Mouse (Mus musculus) liver, embryonic 11.5 days (tissue): ENCODE data around the gene 2700097O09Rik. TPM values are rescaled to one million over a fixed set of nuclear protein-coding genes. Genes with fewer than 3 reads are reported as not detected.
"Not testable (repeated sequence)": the region's sequence is repeated elsewhere in the genome, so short reads cannot be mapped to it uniquely, and the experiment has no call there.

ENCODE experiments used
- ATAC-seq: fragments of 200-750 bp; cut with Nextera tagmentation; replicated peaks from 2 replicates; pipeline ENCODE4 v1.8.0; 2017; ENCODE audit warnings: moderate number of reproducible peaks, mild to moderate bottlenecking, moderate TSS enrichment, moderate library complexity; ENCODE audit not compliant: low FRiP score
- DNase-seq: peaks from one replicate; pipeline ENCODE4 v3.0.0-alpha.2; 2017; ENCODE audit warnings: low spot score
- H3K27ac ChIP-seq: fragments of 300-500 bp; sonication (generic); 2 replicates; pipeline ENCODE4 v1.5.1; 2014; ENCODE audit warnings: mild to moderate bottlenecking, low read depth, low read length, control low read depth
- H3K27me3 ChIP-seq: fragments of 300-500 bp; sonication (generic); replicated peaks from 2 replicates; pipeline ENCODE4 v1.6.1; 2014; ENCODE audit warnings: low read length, mixed read lengths; ENCODE audit not compliant: control insufficient read depth, insufficient read depth
- H3K36me3 ChIP-seq: fragments of 300-500 bp; sonication (generic); 2 replicates; pipeline ENCODE4 v1.6.1; 2014; ENCODE audit warnings: mild to moderate bottlenecking, low read length, moderate library complexity, mixed read lengths; ENCODE audit not compliant: control insufficient read depth, insufficient read depth
- H3K4me1 ChIP-seq: fragments of 300-500 bp; sonication (generic); replicated peaks from 2 replicates; pipeline ENCODE4 v1.6.1; 2014; ENCODE audit warnings: low read length, mixed read lengths; ENCODE audit not compliant: control insufficient read depth, insufficient read depth
- H3K4me2 ChIP-seq: fragments of 300-500 bp; sonication (generic); 2 replicates; pipeline ENCODE4 v1.6.1; 2014; ENCODE audit warnings: mild to moderate bottlenecking, control low read depth, moderate library complexity
- H3K4me3 ChIP-seq: fragments of 300-500 bp; sonication (generic); 2 replicates; pipeline ENCODE4 v1.5.1; 2014; ENCODE audit warnings: low read depth, low read length, control low read depth
- H3K9ac ChIP-seq: fragments of 300-500 bp; sonication (generic); 2 replicates; pipeline ENCODE4 v1.6.1; 2014; ENCODE audit warnings: low read depth, low read length, control low read depth
- H3K9me3 ChIP-seq: fragments of 300-500 bp; sonication (generic); 2 replicates; pipeline ENCODE4 v1.6.1; 2016; ENCODE audit warnings: low read length, inconsistent platforms, mixed read lengths; ENCODE audit not compliant: control insufficient read depth
- WGBS: fragments of 180-500 bp; shearing (Covaris S2); extraction: QIAGEN DNeasy Blood & Tissue Kit; methylation state at CpG from one replicate; pipeline ENCODE4 v1.1.7; 2014; 5-methylcytosine and 5-hydroxymethylcytosine counted together
- polyA plus RNA-seq: library from polyadenylated mRNA; unstranded; fragments of >200 nt; fragmentation: Nextera tagmentation; extraction: Ambion mirVana; gene quantifications from 2 replicates; pipeline ENCODE4 v1.2.1, GENCODE M21; 2014

2700097O09Rik gene
- polyA plus RNA-seq, 1 experiment from 2014 or later, result 46.1 TPM

- Histone ChIP-seq H3K9ac (no peak overlapping the region), H3K4me2 (no peak overlapping the region), H3K36me3 (no peaks in the 10 kb centered on the region), H3K4me1 (no peaks in the 10 kb centered on the region), H3K27ac (no peak overlapping the region), H3K4me3 (no peak overlapping the region), H3K9me3 (0 out of 2 replicates have a peak, but pooled peaks cover 3% of the 10 kb centered on the region), H3K27me3 (no peaks in the 10 kb centered on the region)
- DNase-seq, result no peak
- ATAC-seq, result no peak
- 84% methylated on average over 5 of the region's 5 CpGs for WGBS
Observed at GRCm38 (mm10) chr12:55003843-55004242, 76.1 kb downstream of the 2700097O09Rik start.

GRCm38 (mm10) chr12:55002532-55002931 is 77.4 kb downstream of the 2700097O09Rik start:
- not testable (repeated sequence) for H3K9me3 ChIP-seq, H3K36me3 ChIP-seq, H3K27me3 ChIP-seq, DNase-seq, H3K4me2 ChIP-seq, H3K4me3 ChIP-seq, H3K4me1 ChIP-seq, H3K9ac ChIP-seq, ATAC-seq, H3K27ac ChIP-seq
- 66% methylated on average over 7 of the region's 7 CpGs for WGBS

DNA sequence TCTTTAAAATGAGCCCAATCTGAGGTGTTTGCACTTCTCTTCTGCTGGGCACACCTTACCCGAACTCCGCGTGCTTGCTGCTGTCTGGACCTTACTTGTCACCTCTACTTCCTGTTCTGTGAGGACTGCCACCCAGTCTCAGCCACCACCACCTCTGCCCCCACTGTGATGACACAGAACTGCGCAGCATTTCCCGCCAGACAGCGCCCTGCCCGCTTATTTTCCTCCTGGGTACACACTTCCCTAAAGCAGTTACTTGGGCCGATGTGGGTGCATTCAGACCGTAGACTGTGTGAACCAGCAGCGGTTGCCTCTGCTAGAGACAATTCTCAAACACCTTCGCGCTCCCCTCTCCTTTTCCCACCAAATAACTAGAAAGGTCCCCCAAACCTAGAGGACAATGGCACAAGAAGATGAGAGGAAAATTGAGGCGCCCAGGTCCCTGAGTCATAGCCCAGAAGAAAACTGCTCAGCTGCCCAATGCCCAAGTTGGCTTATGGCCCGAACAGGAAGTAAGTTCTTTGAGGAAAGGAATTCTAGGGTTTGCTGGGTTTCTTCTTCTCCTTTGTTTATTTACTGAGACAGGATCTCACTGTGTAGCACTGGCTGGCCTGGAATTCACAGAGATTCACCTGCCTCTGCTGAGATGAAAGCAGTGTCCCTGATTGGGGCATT is 80.8 kb downstream of the 2700097O09Rik start:
- no peak for DNase-seq
- 0 out of 2 replicates have a peak overlapping the region, but pooled peaks have one; percentile 12 for H3K9ac ChIP-seq
- WGBS, result 54% methylated on average over 14 of the region's 14 CpGs

DNA sequence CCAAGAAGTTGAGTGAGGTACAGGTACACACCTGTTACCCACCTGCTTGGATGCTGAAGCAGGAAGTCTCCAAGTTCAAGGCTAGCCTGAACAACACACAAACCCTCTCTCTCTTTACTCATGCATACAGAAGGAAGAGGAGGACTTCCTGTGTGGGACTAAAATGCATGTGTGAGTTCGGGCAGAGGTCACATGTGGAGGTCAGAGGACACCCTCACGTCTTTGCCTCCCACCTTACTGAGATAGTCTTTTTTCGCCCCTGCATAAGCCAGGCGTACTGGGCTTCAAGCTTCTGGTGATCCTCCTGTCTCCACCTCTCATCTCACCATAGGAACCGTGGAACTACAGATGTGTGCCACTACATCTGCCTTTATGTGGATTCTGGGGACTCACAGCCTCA is 81.5 kb downstream of the 2700097O09Rik start:
- Histone ChIP-seq H3K9ac (no peak overlapping the region), H3K9me3 (no peaks in the 10 kb centered on the region)
- WGBS, result 64% methylated on average over 5 of the region's 5 CpGs

More for the DNA sequence above, 80.8 kb downstream of the 2700097O09Rik start:
- no peak for ATAC-seq
- no peaks in the 10 kb centered on the region for H3K36me3 ChIP-seq
- H3K9me3 ChIP-seq, result no peaks in the 10 kb centered on the region
- H3K4me3 ChIP-seq, result no peak overlapping the region
- peak overlapping the region; percentile 29; the same call in 1 of the 2 replicates for H3K4me2 ChIP-seq
- no peak overlapping the region for H3K27ac ChIP-seq
- H3K4me1 ChIP-seq, result no peaks in the 10 kb centered on the region
- no peaks in the 10 kb centered on the region for H3K27me3 ChIP-seq

GRCm38 (mm10) chr12:54996979-54997474 is 82.9 kb downstream of the 2700097O09Rik start:
- Histone ChIP-seq H3K4me1 (peaks cover 10% of the 10 kb centered on the region; the same call in 1 of the 2 replicates), H3K9me3 (no peaks in the 10 kb centered on the region), H3K4me3 (no peak overlapping the region), H3K4me2 (no peak overlapping the region), H3K9ac (no peak overlapping the region), H3K36me3 (no peaks in the 10 kb centered on the region), H3K27ac (no peak overlapping the region), H3K27me3 (no peaks in the 10 kb centered on the region)
- ATAC-seq (no peak), DNase-seq (no peak)
- 81% methylated on average over 6 of the region's 6 CpGs for WGBS

More for the DNA sequence above, 81.5 kb downstream of the 2700097O09Rik start:
- H3K36me3 ChIP-seq, result no peaks in the 10 kb centered on the region
- ATAC-seq (no peak), DNase-seq (no peak)
- no peak overlapping the region for H3K4me2 ChIP-seq
- H3K27me3 ChIP-seq, result no peaks in the 10 kb centered on the region
- peaks cover 2% of the 10 kb centered on the region; the same call in 1 of the 2 replicates for H3K4me1 ChIP-seq
- H3K4me3 ChIP-seq, result no peak overlapping the region
- H3K27ac ChIP-seq, result no peak overlapping the region

GRCm38 (mm10) chr12:54995965-54996364 is 83.9 kb downstream of the 2700097O09Rik start:
- H3K4me2 ChIP-seq, result no peak overlapping the region
- H3K9ac ChIP-seq, result no peak overlapping the region
- ATAC-seq (no peak), DNase-seq (no peak)
- no peaks in the 10 kb centered on the region for H3K9me3 ChIP-seq
- peaks cover 10% of the 10 kb centered on the region; the same call in 1 of the 2 replicates for H3K4me1 ChIP-seq
- H3K27ac ChIP-seq, result no peak overlapping the region
- no peaks in the 10 kb centered on the region for H3K36me3 ChIP-seq
- no peaks in the 10 kb centered on the region for H3K27me3 ChIP-seq
- WGBS, result 75% methylated on average over 3 of the region's 3 CpGs
- H3K4me3 ChIP-seq, result no peak overlapping the region

Other genes starting within 250 kb of the 2700097O09Rik start
- gene Cfl2, start 217.2 kb downstream of the 2700097O09Rik start, polyA plus RNA-seq, result 87.3 TPM in 2 replicates
- gene Gm20403, start 93.6 kb downstream of the 2700097O09Rik start, polyA plus RNA-seq, result not detected in 2 replicates
- gene Baz1a, start 65.8 kb downstream of the 2700097O09Rik start, polyA plus RNA-seq, result 46.4 and 49.1 TPM in 2 replicates
- gene Srp54a, start 152 bp upstream of the 2700097O09Rik start, polyA plus RNA-seq, result 151 and 179 TPM in 2 replicates
- 17.8 and 18.4 TPM in 2 replicates for gene Fam177a, start 44.4 kb upstream of the 2700097O09Rik start, polyA plus RNA-seq
- gene Srp54b, start 75.0 kb upstream of the 2700097O09Rik start, polyA plus RNA-seq, result 50.2 and 52.0 TPM in 2 replicates
- 0.27 TPM in 1 of 2 replicates, not detected in the other for gene 1700047I17Rik2, start 119.5 kb upstream of the 2700097O09Rik start, polyA plus RNA-seq
- 70.9 and 76.3 TPM in 2 replicates for gene Srp54c, start 150.1 kb upstream of the 2700097O09Rik start, polyA plus RNA-seq
- 19.0 and 24.8 TPM in 2 replicates for gene 1110008L16Rik, start 219.5 kb upstream of the 2700097O09Rik start, polyA plus RNA-seq
- 18.9 and 21.7 TPM in 2 replicates for gene Ppp2r3c, start 222.9 kb upstream of the 2700097O09Rik start, polyA plus RNA-seq